Mouse (Mus musculus): Measurements from ENCODE around the gene Exosc6. TPM values are rescaled to one million over a fixed set of nuclear protein-coding genes. Genes with fewer than 3 reads are reported as not detected.

Exosc6 gene
- polyA plus RNA-seq, 1 experiment = not detected

DNA sequence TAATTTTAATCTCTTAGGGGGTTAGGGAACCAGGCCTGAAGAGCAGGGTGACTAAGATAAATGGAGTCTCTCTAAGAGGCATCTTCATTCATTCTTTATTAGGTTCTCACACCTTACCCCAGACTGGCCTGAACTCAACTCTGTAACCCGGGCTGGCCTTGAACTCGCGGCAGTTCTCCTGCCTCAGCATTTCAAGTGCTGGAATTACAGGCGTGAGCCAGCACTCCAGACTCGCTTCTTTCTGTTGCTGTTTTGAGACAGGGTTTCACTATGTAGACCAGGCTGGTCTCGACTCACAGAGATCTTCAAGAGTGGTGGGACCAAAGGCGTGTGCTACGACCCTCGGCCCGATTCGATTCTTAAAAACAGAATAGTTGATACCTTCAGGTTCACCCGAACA, 21.9 kb upstream of the Exosc6 start:
- Histone ChIP-seq H3K4me1 (ENCODE audit: control insufficient read depth, insufficient read depth, low read length) (peaks cover 5% of the 10 kb centered on the region; the same call in 1 of the 2 replicates), H3K4me3 (ENCODE audit: insufficient read depth, low read length) (peak overlapping the region; percentile 93), H3K27ac (ENCODE audit: insufficient read depth, low read length) (peak overlapping the region; percentile 84)
- no peak for TF ChIP-seq CTCF (IDR thresholded peaks at IDR 0.05; ENCODE audit: borderline replicate concordance, insufficient read depth, low read length)
- no peak for TF ChIP-seq POLR2A (IDR thresholded peaks at IDR 0.05; ENCODE audit: low read depth, low read length)

- Histone ChIP-seq H3K4me1 (ENCODE audit: control insufficient read depth, insufficient read depth, low read length) (peaks cover 5% of the 10 kb centered on the region; the same call in 1 of the 2 replicates), H3K27ac (ENCODE audit: insufficient read depth, low read length) (no peak overlapping the region), H3K4me3 (ENCODE audit: insufficient read depth, low read length) (peak overlapping the region; percentile 93; the same call in 1 of the 2 replicates)
- TF ChIP-seq CTCF (IDR thresholded peaks at IDR 0.05; ENCODE audit: borderline replicate concordance, insufficient read depth, low read length) = no peak
Observed at GRCm38 (mm10) chr8:111036591-111036990, 19.5 kb upstream of the Exosc6 start.

- no peak for TF ChIP-seq CTCF (IDR thresholded peaks at IDR 0.05; ENCODE audit: borderline replicate concordance, insufficient read depth, low read length)
- TF ChIP-seq POLR2A (IDR thresholded peaks at IDR 0.05; ENCODE audit: low read depth, low read length) = no peak
- Histone ChIP-seq H3K27ac (ENCODE audit: insufficient read depth, low read length) (no peak overlapping the region), H3K4me1 (ENCODE audit: control insufficient read depth, insufficient read depth, low read length) (no peaks in the 10 kb centered on the region), H3K4me3 (ENCODE audit: insufficient read depth, low read length) (no peak overlapping the region)
Observed at GRCm38 (mm10) chr8:111042546-111042945, 13.6 kb upstream of the Exosc6 start.

DNA sequence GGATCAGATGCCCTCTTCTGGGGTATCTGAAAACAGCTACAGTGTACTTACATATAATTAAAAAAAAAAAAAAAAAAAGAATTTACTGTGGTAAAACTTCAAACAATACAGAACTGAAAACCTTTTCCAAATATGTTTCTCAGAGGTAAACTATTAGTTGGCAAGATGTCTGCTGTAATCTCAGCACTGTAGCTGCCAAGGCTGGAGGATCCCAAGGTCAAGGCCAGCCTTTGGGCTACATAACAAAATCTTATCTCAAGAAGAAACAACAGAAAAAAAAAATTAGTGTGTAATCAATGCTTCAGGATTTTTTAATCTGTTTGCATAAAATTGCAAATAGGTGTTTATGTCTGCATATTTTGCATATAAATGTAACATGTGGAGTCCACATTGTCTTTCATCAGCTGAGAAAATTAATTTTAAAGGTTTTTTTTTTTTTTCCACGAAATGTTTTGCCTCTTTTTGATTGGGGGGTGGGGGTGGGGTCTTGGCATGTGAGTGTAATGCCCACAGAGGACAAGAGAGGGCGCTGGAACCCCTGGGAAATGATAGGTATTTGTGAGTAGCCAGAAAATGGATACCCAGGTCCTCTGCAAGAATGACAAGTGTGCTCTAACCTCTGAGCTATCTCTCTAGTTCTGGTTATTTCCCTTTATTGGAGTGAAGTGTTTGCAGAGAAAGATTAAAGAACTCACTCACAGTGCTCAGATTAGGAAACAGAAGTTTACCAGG, 12.0 kb upstream of the Exosc6 start:
- no peak overlapping the region for H3K27ac ChIP-seq (ENCODE audit: insufficient read depth, low read length)
- TF ChIP-seq CTCF (IDR thresholded peaks at IDR 0.05; ENCODE audit: borderline replicate concordance, insufficient read depth, low read length) (no peak), POLR2A (IDR thresholded peaks at IDR 0.05; ENCODE audit: low read depth, low read length) (no peak)
- H3K4me1 ChIP-seq (ENCODE audit: control insufficient read depth, insufficient read depth, low read length) = no peaks in the 10 kb centered on the region
- H3K4me3 ChIP-seq (ENCODE audit: insufficient read depth, low read length) = no peak overlapping the region

DNA sequence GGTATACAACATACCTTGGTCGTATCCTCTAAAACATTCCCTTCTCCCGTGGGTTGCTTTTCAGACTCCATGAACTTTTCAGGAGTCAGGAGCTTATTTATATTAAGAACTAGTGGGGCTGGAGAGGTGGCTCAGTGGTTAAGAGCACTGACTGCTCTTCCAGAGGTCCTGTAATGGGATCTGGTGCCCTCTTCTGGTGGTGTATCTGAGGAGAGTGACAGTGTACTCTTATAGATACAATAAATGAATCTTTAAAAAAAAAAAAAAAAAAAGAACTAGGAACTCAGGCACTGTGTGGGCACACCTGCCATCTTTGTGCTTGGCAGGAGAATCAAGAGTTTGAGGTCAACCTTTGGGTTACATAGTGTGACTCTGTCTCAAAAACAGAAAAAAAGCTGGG, 7.4 kb upstream of the Exosc6 start:
- no peak overlapping the region for H3K4me3 ChIP-seq (ENCODE audit: insufficient read depth, low read length)
- TF ChIP-seq CTCF (IDR thresholded peaks at IDR 0.05; ENCODE audit: borderline replicate concordance, insufficient read depth, low read length) (no peak), POLR2A (IDR thresholded peaks at IDR 0.05; ENCODE audit: low read depth, low read length) (no peak)
- no peaks in the 10 kb centered on the region for H3K4me1 ChIP-seq (ENCODE audit: control insufficient read depth, insufficient read depth, low read length)
- no peak overlapping the region for H3K27ac ChIP-seq (ENCODE audit: insufficient read depth, low read length)

GRCm38 (mm10) chr8:111049106-111049505, 7.0 kb upstream of the Exosc6 start:
- Histone ChIP-seq H3K4me1 (ENCODE audit: control insufficient read depth, insufficient read depth, low read length) (no peaks in the 10 kb centered on the region), H3K27ac (ENCODE audit: insufficient read depth, low read length) (no peak overlapping the region), H3K4me3 (ENCODE audit: insufficient read depth, low read length) (no peak overlapping the region)
- TF ChIP-seq POLR2A (IDR thresholded peaks at IDR 0.05; ENCODE audit: low read depth, low read length) (no peak), CTCF (IDR thresholded peaks at IDR 0.05; ENCODE audit: borderline replicate concordance, insufficient read depth, low read length) (no peak)

DNA sequence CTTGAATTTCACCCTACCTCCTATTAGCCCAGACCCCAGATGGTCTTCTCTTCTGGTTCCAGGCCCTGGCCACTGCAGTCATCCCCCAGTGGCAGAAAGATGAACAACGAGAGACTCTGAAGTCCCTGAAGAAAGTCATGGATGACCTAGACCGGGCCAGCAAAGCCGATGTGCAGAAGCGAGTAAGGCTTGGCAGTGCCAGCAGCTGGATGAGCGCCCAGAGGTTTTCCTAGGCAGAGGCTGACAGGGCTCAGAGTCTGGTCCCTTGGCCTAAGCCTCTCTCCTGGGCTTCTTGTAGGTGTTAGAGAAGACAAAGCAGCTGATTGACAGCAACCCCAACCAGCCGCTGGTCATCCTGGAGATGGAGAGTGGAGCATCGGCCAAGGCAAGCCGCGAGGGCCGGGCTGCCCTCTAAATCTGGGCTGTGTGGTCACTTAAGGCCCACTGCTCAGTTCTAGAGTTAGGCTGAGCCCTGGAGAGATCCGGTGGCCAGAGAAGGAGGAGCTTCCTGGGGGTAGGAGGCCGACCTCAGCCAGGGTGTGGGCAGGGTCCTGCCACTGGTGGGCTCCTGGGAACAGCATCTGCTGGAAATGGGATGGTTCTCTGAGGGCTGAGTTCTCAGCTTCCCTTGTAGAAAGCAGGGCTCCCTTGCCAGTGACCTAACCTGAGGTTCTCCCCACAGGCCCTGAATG, 2.2 kb upstream of the Exosc6 start:
- Histone ChIP-seq H3K4me3 (ENCODE audit: insufficient read depth, low read length) (no peak overlapping the region), H3K27ac (ENCODE audit: insufficient read depth, low read length) (no peak overlapping the region), H3K4me1 (ENCODE audit: control insufficient read depth, insufficient read depth, low read length) (peaks cover 11% of the 10 kb centered on the region)
- TF ChIP-seq POLR2A (IDR thresholded peaks at IDR 0.05; ENCODE audit: low read depth, low read length) (no peak), CTCF (IDR thresholded peaks at IDR 0.05; ENCODE audit: borderline replicate concordance, insufficient read depth, low read length) (no peak)

- Histone ChIP-seq H3K27ac (ENCODE audit: insufficient read depth, low read length) (peak overlapping the region; percentile 21; the same call in 1 of the 2 replicates), H3K4me1 (ENCODE audit: control insufficient read depth, insufficient read depth, low read length) (peaks cover 13% of the 10 kb centered on the region), H3K4me3 (ENCODE audit: insufficient read depth, low read length) (no peak overlapping the region)
- no peak for TF ChIP-seq POLR2A (IDR thresholded peaks at IDR 0.05; ENCODE audit: low read depth, low read length)
- TF ChIP-seq CTCF (IDR thresholded peaks at IDR 0.05; ENCODE audit: borderline replicate concordance, insufficient read depth, low read length) = no peak
Observed at GRCm38 (mm10) chr8:111055031-111055634, 1.0 kb upstream of the Exosc6 start.

DNA sequence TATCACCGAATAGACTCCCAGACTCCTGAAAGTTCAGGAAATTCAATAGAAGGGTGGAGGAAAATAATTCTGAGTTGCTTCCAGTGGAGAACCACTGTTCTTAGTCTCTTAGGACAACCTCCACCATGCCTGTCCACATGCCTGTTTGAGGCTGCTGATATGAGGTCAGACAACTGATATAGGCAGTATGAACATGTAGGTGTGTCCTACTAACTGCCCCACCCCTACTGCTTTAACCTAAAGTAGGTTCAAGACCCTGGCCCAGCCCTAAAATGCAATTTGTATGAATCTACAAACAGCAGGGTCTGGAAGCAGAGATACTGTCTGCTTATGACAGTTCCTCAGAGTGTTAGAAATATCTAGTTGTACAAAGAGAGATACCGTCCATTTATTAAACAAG, 478 bp upstream of the Exosc6 start:
- Histone ChIP-seq H3K4me3 (ENCODE audit: insufficient read depth, low read length) (no peak overlapping the region; the same call in 1 of the 2 replicates), H3K27ac (ENCODE audit: insufficient read depth, low read length) (no peak overlapping the region)
- TF ChIP-seq POLR2A (IDR thresholded peaks at IDR 0.05; ENCODE audit: low read depth, low read length) (no peak), CTCF (IDR thresholded peaks at IDR 0.05; ENCODE audit: borderline replicate concordance, insufficient read depth, low read length) (no peak)

More for the DNA sequence above, 478 bp upstream of the Exosc6 start:
- H3K4me1 ChIP-seq (ENCODE audit: control insufficient read depth, insufficient read depth, low read length) = peaks cover 13% of the 10 kb centered on the region
